Mouse (Mus musculus): ENCODE measurements around the gene Golga5.

- no peak for TF ChIP-seq CTCF (IDR thresholded peaks at IDR 0.05; ENCODE audit: control insufficient read depth, insufficient read depth, insufficient replicate concordance, low read depth, low read length)
- no peak for TF ChIP-seq POLR2A (IDR thresholded peaks at IDR 0.05; ENCODE audit: control insufficient read depth, low read depth, low read length)
These were observed 42.6 kb upstream of the Golga5 start for GRCm38 (mm10) chr12:102426285-102426684.
